Mouse (Mus musculus): Measurements from ENCODE around the gene Lgals9. TPM values are rescaled to one million over a fixed set of nuclear protein-coding genes. Genes with fewer than 3 reads are reported as not detected.

Gene Lgals9
- total RNA-seq, 2 experiments from 2014 or later: 3.7 to 3.9 TPM

- DNase-seq (ENCODE audit: low spot score in 2 of 2): no peak
These were observed 59.8 kb downstream of the Lgals9 start for GRCm38 (mm10) chr11:78924916-78925315.

- no peak for DNase-seq (ENCODE audit: low spot score in 2 of 2)
These were observed 60.6 kb downstream of the Lgals9 start for GRCm38 (mm10) chr11:78924111-78924510.

DNA sequence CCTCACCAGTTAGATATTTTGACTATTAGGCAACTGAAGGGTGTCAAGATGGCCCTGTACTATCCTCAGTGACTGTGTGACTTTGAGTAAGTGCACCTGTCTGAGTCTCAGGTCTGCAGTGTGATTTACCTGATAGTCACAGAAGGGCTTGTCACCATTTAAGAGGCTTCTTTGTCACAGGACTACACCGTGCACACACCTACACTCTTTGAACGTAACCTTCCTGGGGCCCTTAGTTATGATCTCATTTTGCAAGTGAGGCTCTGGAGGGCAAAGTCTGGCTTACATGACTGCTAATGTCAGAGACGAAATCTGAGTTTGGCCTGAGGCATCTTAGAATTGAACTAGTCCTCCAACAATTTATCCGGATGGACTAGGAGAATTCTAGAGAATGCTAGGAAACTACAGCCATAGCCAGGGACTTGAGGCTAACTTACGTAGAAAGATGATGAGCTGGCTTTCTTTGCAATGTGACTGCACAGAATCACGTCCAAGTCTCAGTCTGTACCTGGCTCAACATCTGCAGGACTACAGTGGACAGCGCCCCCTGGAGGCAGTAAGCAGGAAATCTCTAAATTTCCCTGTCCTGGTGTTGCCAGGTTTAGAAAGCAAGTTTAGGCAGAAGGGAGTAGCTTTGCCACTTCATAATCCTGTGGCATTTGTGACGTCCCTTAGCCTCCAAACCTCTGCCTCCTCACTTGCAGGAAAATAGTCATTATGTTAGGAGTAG, 61.9 kb downstream of the Lgals9 start:
- DNase-seq (ENCODE audit: low spot score in 2 of 2): peak in 1 of 2 experiments; percentile 34

GRCm38 (mm10) chr11:78920411-78920939, 64.3 kb downstream of the Lgals9 start, which contains the start of gene Nos2:
Nos2 (plus strand) TSS chr11:78920787.
- DNase-seq (ENCODE audit: low spot score in 2 of 2): no peak

DNA sequence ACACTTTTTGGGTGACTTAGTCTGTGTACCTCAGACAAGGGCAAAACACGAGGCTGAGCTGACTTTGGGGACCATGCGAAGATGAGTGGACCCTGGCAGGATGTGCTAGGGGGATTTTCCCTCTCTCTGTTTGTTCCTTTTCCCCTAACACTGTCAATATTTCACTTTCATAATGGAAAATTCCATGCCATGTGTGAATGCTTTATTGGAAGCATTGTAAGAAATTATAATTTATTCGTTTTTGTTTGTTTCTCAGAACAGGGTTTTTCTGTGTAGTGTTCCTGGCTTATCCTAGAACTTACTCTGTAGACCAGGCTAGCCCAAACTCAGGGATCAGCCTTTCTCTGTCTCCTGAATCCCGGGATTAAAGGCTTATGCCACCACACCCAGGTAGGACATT, 65.0 kb downstream of the Lgals9 start:
- DNase-seq (ENCODE audit: low spot score in 2 of 2): no peak

DNA sequence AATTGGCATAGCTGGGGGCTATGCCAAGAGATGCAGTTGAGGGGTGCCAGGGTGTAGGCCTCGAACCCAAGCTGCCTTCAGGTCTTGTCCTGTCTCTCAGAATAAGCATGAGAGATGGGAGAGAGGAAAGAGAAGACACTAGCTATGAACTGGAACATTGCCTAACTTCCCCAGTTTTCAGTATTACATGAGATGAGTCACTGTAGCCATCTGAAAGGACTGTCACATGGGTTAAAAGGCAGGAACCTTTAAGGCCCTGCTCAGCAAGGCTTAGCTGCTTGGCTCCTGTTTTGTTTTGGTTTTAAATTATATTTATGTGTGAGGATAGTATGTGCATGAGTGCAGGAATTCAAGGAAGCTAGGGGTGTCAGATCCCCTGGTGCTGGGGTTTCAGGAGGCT, 68.3 kb downstream of the Lgals9 start:
- no peak for DNase-seq (ENCODE audit: low spot score in 2 of 2)

DNA sequence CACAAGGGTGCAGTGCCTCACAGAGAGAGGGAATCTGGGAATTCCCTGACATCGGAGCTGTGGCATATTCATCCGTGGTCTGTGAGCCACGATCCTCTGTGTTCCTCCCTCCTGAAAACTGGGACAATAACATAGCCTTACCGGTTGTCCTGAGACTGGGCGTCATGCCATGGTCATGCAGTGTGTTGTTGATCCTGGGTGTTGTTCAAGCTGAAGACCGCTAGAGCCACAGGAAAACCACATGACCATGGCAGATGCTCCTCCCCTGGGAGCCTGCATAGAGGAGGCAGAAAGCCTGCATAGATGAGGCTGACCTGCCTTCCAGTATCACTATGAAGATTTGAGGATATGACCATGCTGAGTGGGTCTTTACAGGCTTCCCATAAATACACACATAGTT, 69.3 kb downstream of the Lgals9 start:
- DNase-seq (ENCODE audit: low spot score in 2 of 2): no peak

Other genes with a start within 250 kb of the Lgals9 start
- 10 to 100 TPM; 19.2 to 19.7 TPM for gene Ccnq, start 233.2 kb downstream of the Lgals9 start, total RNA-seq (2021)
- gene Lyrm9, start 158.4 kb downstream of the Lgals9 start, total RNA-seq (2021): 10 to 100 TPM; 19.7 to 24.2 TPM
- under 1 TPM; 0.07 to 0.41 TPM for gene Nos2, start 64.2 kb downstream of the Lgals9 start, total RNA-seq (2021)
- 100 to 1,000 TPM; 213 to 230 TPM for gene Ksr1, start 161.5 kb upstream of the Lgals9 start, total RNA-seq (2021)

Data from layer of hippocampus, adult 18-20 months (tissue).